Mouse (Mus musculus) bone marrow macrophage, adult 2 months (primary cell): ENCODE measurements around the gene Ccr4. TPM values are rescaled to one million over a fixed set of nuclear protein-coding genes. Genes with fewer than 3 reads are reported as not detected.

Experiments
- H3K27ac ChIP-seq: 2 replicates; pipeline ENCODE4 v1.5.1; 2012; ENCODE audit warnings: low read depth, low read length; ENCODE audit not compliant: insufficient read depth
- H3K4me1 ChIP-seq: 2 replicates; pipeline ENCODE4 v1.6.1; 2012; ENCODE audit warnings: low read length; ENCODE audit not compliant: control insufficient read depth, insufficient read depth
- H3K4me3 ChIP-seq: 2 replicates; pipeline ENCODE4 v1.5.1; 2012; ENCODE audit warnings: mild to moderate bottlenecking, low read length, moderate library complexity; ENCODE audit not compliant: insufficient read depth
- CTCF ChIP-seq: IDR thresholded peaks from 2 replicates; pipeline ENCODE4 v1.5.1; 2012; ENCODE audit warnings: low read depth, mild to moderate bottlenecking, low read length, moderate library complexity
- POLR2A ChIP-seq: IDR thresholded peaks from 2 replicates; pipeline ENCODE4 v1.6.1; 2012; ENCODE audit warnings: mild to moderate bottlenecking, low read depth, low read length, borderline replicate concordance
- polyA plus RNA-seq: library from polyadenylated mRNA; stranded (reverse); fragments of >200 nt; gene quantifications from 2 replicates; pipeline ENCODE4 v1.2.4, GENCODE M21; 2012; ENCODE audit not compliant: missing spikeins, insufficient read depth, insufficient read length

Ccr4 gene
- polyA plus RNA-seq, 1 experiment = not detected

- TF ChIP-seq CTCF (no peak), POLR2A (no peak)
- no peak overlapping the region for H3K4me3 ChIP-seq
- H3K27ac ChIP-seq = no peak overlapping the region
- H3K4me1 ChIP-seq = no peaks in the 10 kb centered on the region
Observed at GRCm38 (mm10) chr9:114480940-114481339, 23.8 kb downstream of the Ccr4 start.

- Histone ChIP-seq H3K4me3 (no peak overlapping the region), H3K4me1 (no peaks in the 10 kb centered on the region), H3K27ac (no peak overlapping the region)
- TF ChIP-seq CTCF (no peak), POLR2A (no peak)
Observed at GRCm38 (mm10) chr9:114477019-114477418, 27.7 kb downstream of the Ccr4 start.

GRCm38 (mm10) chr9:114471892-114472291 lies 32.8 kb downstream of the Ccr4 start:
- TF ChIP-seq POLR2A (no peak), CTCF (no peak)

GRCm38 (mm10) chr9:114468701-114469100 lies 36.0 kb downstream of the Ccr4 start:
- Histone ChIP-seq H3K4me3 (no peak overlapping the region), H3K27ac (no peak overlapping the region), H3K4me1 (no peaks in the 10 kb centered on the region)
- TF ChIP-seq CTCF = no peak
- no peak for TF ChIP-seq POLR2A

More at GRCm38 (mm10) chr9:114471892-114472291, 32.8 kb downstream of the Ccr4 start:
- Histone ChIP-seq H3K27ac (no peak overlapping the region), H3K4me1 (no peaks in the 10 kb centered on the region), H3K4me3 (no peak overlapping the region)

- Histone ChIP-seq H3K4me3 (no peak overlapping the region), H3K27ac (no peak overlapping the region), H3K4me1 (no peaks in the 10 kb centered on the region)
- no peak for TF ChIP-seq POLR2A
- no peak for TF ChIP-seq CTCF
Observed at GRCm38 (mm10) chr9:114468217-114468616, 36.5 kb downstream of the Ccr4 start.

- no peaks in the 10 kb centered on the region for H3K4me1 ChIP-seq
- no peak for TF ChIP-seq POLR2A
- TF ChIP-seq CTCF = no peak
- H3K4me3 ChIP-seq = no peak overlapping the region
- H3K27ac ChIP-seq = no peak overlapping the region
Observed at GRCm38 (mm10) chr9:114466871-114467270, 37.8 kb downstream of the Ccr4 start.

- no peaks in the 10 kb centered on the region for H3K4me1 ChIP-seq
- no peak for TF ChIP-seq POLR2A
- no peak for TF ChIP-seq CTCF
- no peak overlapping the region for H3K4me3 ChIP-seq
- no peak overlapping the region for H3K27ac ChIP-seq
Observed at GRCm38 (mm10) chr9:114465442-114465841, 39.3 kb downstream of the Ccr4 start.

- Histone ChIP-seq H3K4me1 (no peaks in the 10 kb centered on the region), H3K27ac (no peak overlapping the region), H3K4me3 (no peak overlapping the region)
- TF ChIP-seq POLR2A (no peak), CTCF (no peak)
Observed at GRCm38 (mm10) chr9:114462569-114462968, 42.1 kb downstream of the Ccr4 start.

- H3K4me3 ChIP-seq = no peak overlapping the region
- TF ChIP-seq POLR2A = no peak
- no peak for TF ChIP-seq CTCF
- no peaks in the 10 kb centered on the region for H3K4me1 ChIP-seq
- no peak overlapping the region for H3K27ac ChIP-seq
Observed at GRCm38 (mm10) chr9:114458436-114458835, 46.3 kb downstream of the Ccr4 start.

- no peaks in the 10 kb centered on the region for H3K4me1 ChIP-seq
- TF ChIP-seq POLR2A (no peak), CTCF (no peak)
- H3K27ac ChIP-seq = no peak overlapping the region
- no peak overlapping the region for H3K4me3 ChIP-seq
Observed at GRCm38 (mm10) chr9:114455420-114455819, 49.3 kb downstream of the Ccr4 start.

- Histone ChIP-seq H3K27ac (no peak overlapping the region), H3K4me3 (no peak overlapping the region), H3K4me1 (no peaks in the 10 kb centered on the region)
- TF ChIP-seq POLR2A (no peak), CTCF (no peak)
Observed at GRCm38 (mm10) chr9:114452418-114452817, 52.3 kb downstream of the Ccr4 start.
